In genomic region chr2:33979276-33979675, GRCm38 (mm10) we compare ENCODE assay signal across 15 mouse cellular contexts.
DNase-seq lines count a peak whose midpoint lies in the region; ATAC-seq and TF ChIP-seq lines count a peak whose summit lies in the region.
"Had no signal": no experiment of that assay in that cellular context is flagged by ENCODE, and none has a peak within 500 bp of the region (broad histone marks: within the 10 kb centered on the region; RNA-seq: fewer than 3 reads in every experiment).

No protein-coding gene starts in this region.

- no peak for DNase-seq in gastrocnemius, adult 2 months
- DNase-seq in gastrocnemius, postnatal 14 days, result no peak
- DNase-seq in liver, adult 2 months (ENCODE audit: extremely low read depth, low read depth, low spot score), result no peak
- DNase-seq in liver, embryonic 11.5 days (ENCODE audit: low spot score), result no peak
- DNase-seq in 3T3-L1 (ENCODE audit: low read depth, low spot score) (peak; percentile 13), R1 (ENCODE audit: low read depth, low spot score) (peak; percentile 54)
- no peak for DNase-seq in B cell, adult 2 months
- DNase-seq in right cerebral cortex, adult 18-20 months, result no peak
- DNase-seq: cerebellum, adult 9-10 months; heart, postnatal 10 days; kidney, postnatal 10 days; left cerebral cortex, postnatal 4 days had no signal

- no peak for TF ChIP-seq POLR2A in liver, adult 2 months (IDR thresholded peaks at IDR 0.05; ENCODE audit: extremely low read depth, insufficient read depth, low read length)

- ATAC-seq in liver, embryonic 11.5 days (replicated peaks; ENCODE audit: low FRiP score), result no peak
- ATAC-seq: Patski had no signal

- H3K27ac ChIP-seq in gastrocnemius, adult 2 months, result no peak overlapping the region
- no peak overlapping the region for H3K27ac ChIP-seq in liver, adult 2 months (replicated peaks; ENCODE audit: insufficient read depth, low read depth, low read length)
- no peak overlapping the region for H3K27ac ChIP-seq in liver, embryonic 11.5 days (ENCODE audit: low read depth, low read length)
- H3K27ac ChIP-seq: lung, embryonic 15.5 days had no signal

- no peaks in the 10 kb centered on the region; the same call in 1 of the 2 replicates for H3K27me3 ChIP-seq in liver, adult 2 months (ENCODE audit: control insufficient read depth, insufficient read depth, low read length)
- H3K27me3 ChIP-seq in liver, embryonic 11.5 days (replicated peaks; ENCODE audit: control insufficient read depth, insufficient read depth, low read length), result no peaks in the 10 kb centered on the region; the same call in 1 of the 2 replicates
- H3K27me3 ChIP-seq: lung, embryonic 15.5 days had no signal

- no peaks in the 10 kb centered on the region for H3K4me1 ChIP-seq in liver, adult 2 months (ENCODE audit: control insufficient read depth, insufficient read depth, low read length)
- H3K4me1 ChIP-seq in liver, embryonic 11.5 days (replicated peaks; ENCODE audit: control insufficient read depth, insufficient read depth, low read length), result no peaks in the 10 kb centered on the region
- H3K4me1 ChIP-seq: lung, embryonic 15.5 days had no signal

- H3K4me2 ChIP-seq in liver, embryonic 11.5 days, result no peak overlapping the region
- H3K4me2 ChIP-seq: lung, embryonic 15.5 days had no signal

- intact Hi-C loops in gastrocnemius, adult 2 months (cut with DNase I), result loop anchor here (10.0 kb wide), 1 partner anchor 536 kb away; no protein-coding TSS in a partner anchor
- intact Hi-C loops in gastrocnemius, postnatal 14 days (cut with DNase I; ENCODE audit: low total_unique reads), result loop anchor here (10.0 kb wide), 3 partner anchors 234 to 656 kb away; no protein-coding TSS in a partner anchor

- H3K36me3 ChIP-seq in liver, adult 2 months (ENCODE audit: control insufficient read depth, insufficient read depth, low read length), result no peaks in the 10 kb centered on the region
- no peaks in the 10 kb centered on the region for H3K36me3 ChIP-seq in liver, embryonic 11.5 days (ENCODE audit: control insufficient read depth, insufficient read depth, low read length)
- H3K36me3 ChIP-seq: lung, embryonic 15.5 days had no signal

- TF ChIP-seq CTCF in gastrocnemius, adult 2 months (IDR thresholded peaks at IDR 0.05), result peak; percentile 34
- peak; percentile 6; the same call in 1 of the 2 replicates for TF ChIP-seq CTCF in liver, adult 2 months (IDR thresholded peaks at IDR 0.05; ENCODE audit: low read depth, low read length)

- H3K9me3 ChIP-seq in liver, embryonic 11.5 days (ENCODE audit: control insufficient read depth, low read length), result no peaks in the 10 kb centered on the region
- H3K9me3 ChIP-seq: lung, embryonic 15.5 days had no signal

- no peaks in the 10 kb centered on the region for H3K79me2 ChIP-seq in liver, adult 2 months (ENCODE audit: control insufficient read depth, insufficient read depth, low read length)

- no peak overlapping the region for H3K9ac ChIP-seq in liver, adult 2 months (ENCODE audit: low read depth, low read length)
- H3K9ac ChIP-seq in liver, embryonic 11.5 days (ENCODE audit: low read depth, low read length), result no peak overlapping the region
- H3K9ac ChIP-seq: lung, embryonic 15.5 days had no signal

- H3K4me3 ChIP-seq in gastrocnemius, adult 2 months, result no peak overlapping the region
- no peak overlapping the region for H3K4me3 ChIP-seq in liver, adult 2 months (ENCODE audit: insufficient read depth, low read depth, low read length)
- no peak overlapping the region for H3K4me3 ChIP-seq in liver, embryonic 11.5 days (ENCODE audit: low read depth, low read length)
- H3K4me3 ChIP-seq: erythroblast, embryonic 14.5 days; lung, embryonic 15.5 days had no signal

Comparison
In these comparisons a context has a peak if more than half of its experiments do, and no peak if none do; other contexts are left out.
1. DNase-seq: peak in 3T3-L1 (single experiment) and R1 (single experiment); none in gastrocnemius, adult 2 months (single experiment), gastrocnemius, postnatal 14 days (single experiment), liver, adult 2 months (single experiment), liver, embryonic 11.5 days (single experiment), B cell, adult 2 months (0 of 2) and right cerebral cortex, adult 18-20 months (single experiment).